Mouse (Mus musculus) heart, embryonic 12.5 days (tissue): ENCODE measurements around the gene Klhdc8b. TPM values are rescaled to one million over a fixed set of nuclear protein-coding genes. Genes with fewer than 3 reads are reported as not detected.

Source experiments
- ATAC-seq: fragments of 200-750 bp; cut with Nextera tagmentation; 2 replicates; pipeline ENCODE4 v1.8.0; 2017; ENCODE audit warnings: moderate TSS enrichment, moderate library complexity; ENCODE audit not compliant: insufficient number of reproducible peaks, low FRiP score
- H3K27ac ChIP-seq: fragments of 300-500 bp; sonication (generic); 2 replicates; pipeline ENCODE4 v1.5.1; 2016; ENCODE audit warnings: mild to moderate bottlenecking, moderate library complexity; ENCODE audit not compliant: poor library complexity, severe bottlenecking
- H3K27me3 ChIP-seq: fragments of 300-500 bp; sonication (generic); replicated peaks from 2 replicates; pipeline ENCODE4 v1.6.1; 2016; ENCODE audit warnings: mild to moderate bottlenecking, moderate library complexity
- H3K36me3 ChIP-seq: fragments of 300-500 bp; sonication (generic); 2 replicates; pipeline ENCODE4 v1.6.1; 2016; ENCODE audit warnings: mild to moderate bottlenecking, moderate library complexity
- H3K4me1 ChIP-seq: fragments of 300-500 bp; sonication (generic); replicated peaks from 2 replicates; pipeline ENCODE4 v1.6.1; 2016; ENCODE audit warnings: mild to moderate bottlenecking
- H3K4me2 ChIP-seq: fragments of 300-500 bp; sonication (generic); 2 replicates; pipeline ENCODE4 v1.6.1; 2016; ENCODE audit warnings: mild to moderate bottlenecking, moderate library complexity
- H3K4me3 ChIP-seq: fragments of 300-500 bp; sonication (generic); 2 replicates; pipeline ENCODE4 v1.5.1; 2016; ENCODE audit warnings: mild to moderate bottlenecking
- H3K9ac ChIP-seq: fragments of 300-500 bp; sonication (generic); 2 replicates; pipeline ENCODE4 v1.6.1; 2016; ENCODE audit warnings: mild to moderate bottlenecking, moderate library complexity
- H3K9me3 ChIP-seq: fragments of 300-500 bp; sonication (generic); replicated peaks from 2 replicates; pipeline ENCODE4 v1.6.1; 2016; ENCODE audit warnings: mild to moderate bottlenecking, moderate library complexity
- WGBS: fragments of 180-500 bp; shearing (Covaris S2); methylation state at CpG from one replicate; pipeline ENCODE4 v1.1.7; 2016; 5-methylcytosine and 5-hydroxymethylcytosine counted together
- polyA plus RNA-seq: library from polyadenylated mRNA; unstranded; fragments of >200 nt; fragmentation: Nextera tagmentation; extraction: Ambion mirVana; gene quantifications from 2 replicates; pipeline ENCODE4 v1.2.1, GENCODE M21; 2016

Klhdc8b gene
- polyA plus RNA-seq, 1 experiment from 2014 or later: 99.1 TPM

GRCm38 (mm10) chr9:108450292-108451169 is 10.8 kb downstream of the Klhdc8b start:
- no peaks in the 10 kb centered on the region for H3K27me3 ChIP-seq
- H3K9me3 ChIP-seq: no peaks in the 10 kb centered on the region
- H3K4me1 ChIP-seq: peaks cover 56% of the 10 kb centered on the region
- peak overlapping the region; percentile 67 for H3K4me3 ChIP-seq
- 41% methylated on average over 21 of the region's 21 CpGs for WGBS
- peak overlapping the region; percentile 84 for H3K9ac ChIP-seq
- H3K27ac ChIP-seq: peak overlapping the region; percentile 97
- peaks cover 19% of the 10 kb centered on the region for H3K36me3 ChIP-seq
- H3K4me2 ChIP-seq: peak overlapping the region; percentile 84
- peak; percentile 75 for ATAC-seq

- ATAC-seq: peak; percentile 15; the same call in 1 of the 2 replicates
- Histone ChIP-seq H3K4me3 (peak overlapping the region; percentile 67), H3K9me3 (no peaks in the 10 kb centered on the region), H3K9ac (peak overlapping the region; percentile 62), H3K27me3 (no peaks in the 10 kb centered on the region), H3K27ac (peak overlapping the region; percentile 97), H3K4me2 (peak overlapping the region; percentile 84), H3K36me3 (peaks cover 19% of the 10 kb centered on the region), H3K4me1 (peaks cover 59% of the 10 kb centered on the region)
- WGBS: 34% methylated on average over 4 of the region's 4 CpGs
These were observed 11.5 kb downstream of the Klhdc8b start for GRCm38 (mm10) chr9:108449860-108450259.

- H3K4me3 ChIP-seq: no peak overlapping the region
- no peak overlapping the region for H3K9ac ChIP-seq
- no peaks in the 10 kb centered on the region for H3K27me3 ChIP-seq
- peaks cover 19% of the 10 kb centered on the region for H3K36me3 ChIP-seq
- H3K27ac ChIP-seq: no peak overlapping the region
- no peak for ATAC-seq
- 63% methylated on average over 9 of the region's 9 CpGs for WGBS
- H3K9me3 ChIP-seq: no peaks in the 10 kb centered on the region
- peaks cover 50% of the 10 kb centered on the region for H3K4me1 ChIP-seq
- no peak overlapping the region for H3K4me2 ChIP-seq
These were observed 16.3 kb downstream of the Klhdc8b start for GRCm38 (mm10) chr9:108445125-108445524.

GRCm38 (mm10) chr9:108441236-108441919 is 20.0 kb downstream of the Klhdc8b start:
- Histone ChIP-seq H3K27ac (no peak overlapping the region), H3K4me1 (peaks cover 31% of the 10 kb centered on the region), H3K4me3 (no peak overlapping the region), H3K36me3 (no peaks in the 10 kb centered on the region), H3K4me2 (no peak overlapping the region), H3K9me3 (no peaks in the 10 kb centered on the region), H3K9ac (no peak overlapping the region), H3K27me3 (no peaks in the 10 kb centered on the region)
- ATAC-seq: no peak
- 62% methylated on average over 11 of the region's 11 CpGs for WGBS

GRCm38 (mm10) chr9:108440485-108440884 is 20.9 kb downstream of the Klhdc8b start:
- H3K9ac ChIP-seq: no peak overlapping the region
- H3K4me1 ChIP-seq: peaks cover 25% of the 10 kb centered on the region
- no peaks in the 10 kb centered on the region for H3K27me3 ChIP-seq
- no peak for ATAC-seq
- H3K4me3 ChIP-seq: no peak overlapping the region
- 63% methylated on average over 5 of the region's 5 CpGs for WGBS
- H3K4me2 ChIP-seq: no peak overlapping the region
- H3K9me3 ChIP-seq: no peaks in the 10 kb centered on the region; the same call in 1 of the 2 replicates
- H3K36me3 ChIP-seq: no peaks in the 10 kb centered on the region
- no peak overlapping the region; the same call in 1 of the 2 replicates for H3K27ac ChIP-seq

GRCm38 (mm10) chr9:108439176-108439575 is 22.2 kb downstream of the Klhdc8b start:
- no peak overlapping the region for H3K27ac ChIP-seq
- no peak overlapping the region for H3K4me3 ChIP-seq
- H3K4me1 ChIP-seq: peaks cover 22% of the 10 kb centered on the region
- H3K4me2 ChIP-seq: no peak overlapping the region
- H3K27me3 ChIP-seq: no peaks in the 10 kb centered on the region
- no peak overlapping the region for H3K9ac ChIP-seq
- no peak for ATAC-seq
- WGBS: 85% methylated on average over 6 of the region's 6 CpGs
- H3K36me3 ChIP-seq: no peaks in the 10 kb centered on the region
- no peaks in the 10 kb centered on the region; the same call in 1 of the 2 replicates for H3K9me3 ChIP-seq

- no peaks in the 10 kb centered on the region for H3K36me3 ChIP-seq
- H3K4me3 ChIP-seq: no peak within 1 kb of the TSS
- ATAC-seq: no peak
- H3K4me2 ChIP-seq: no peak within 1 kb of the TSS
- no peak within 1 kb of the TSS for H3K9ac ChIP-seq
- no peak within 1 kb of the TSS for H3K27ac ChIP-seq
- H3K4me1 ChIP-seq: peaks cover 20% of the 10 kb centered on the region
- WGBS: 71% methylated on average over 3 of the region's 3 CpGs
- H3K27me3 ChIP-seq: no peaks in the 10 kb centered on the region
- no peaks in the 10 kb centered on the region; the same call in 1 of the 2 replicates for H3K9me3 ChIP-seq
These were observed 25.2 kb downstream of the Klhdc8b start, which contains the start of gene BC048562 for GRCm38 (mm10) chr9:108436182-108436581. TSS of gene BC048562 (plus strand) at chr9:108436482.

GRCm38 (mm10) chr9:108431431-108432067 is 29.8 kb downstream of the Klhdc8b start:
- Histone ChIP-seq H3K4me2 (peak overlapping the region; percentile 71), H3K9me3 (no peaks in the 10 kb centered on the region; the same call in 1 of the 2 replicates), H3K4me1 (peaks cover 6% of the 10 kb centered on the region), H3K36me3 (no peaks in the 10 kb centered on the region), H3K9ac (peak overlapping the region; percentile 43; the same call in 1 of the 2 replicates), H3K4me3 (peak overlapping the region; percentile 40), H3K27me3 (no peaks in the 10 kb centered on the region), H3K27ac (no peak overlapping the region)
- WGBS: 42% methylated on average over 32 of the region's 32 CpGs
- no peak for ATAC-seq

- H3K9ac ChIP-seq: no peak within 1 kb of the TSS
- H3K9me3 ChIP-seq: no peaks in the 10 kb centered on the region
- no peak for ATAC-seq
- no peak within 1 kb of the TSS for H3K27ac ChIP-seq
- H3K27me3 ChIP-seq: no peaks in the 10 kb centered on the region
- no peak within 1 kb of the TSS for H3K4me3 ChIP-seq
- no peak within 1 kb of the TSS for H3K4me2 ChIP-seq
- no peaks in the 10 kb centered on the region for H3K36me3 ChIP-seq
- peaks cover 6% of the 10 kb centered on the region for H3K4me1 ChIP-seq
These were observed 33.0 kb downstream of the Klhdc8b start, which contains the start of gene Ccdc36 for GRCm38 (mm10) chr9:108428384-108428783. TSS of gene Ccdc36 (minus strand) at chr9:108428484.

- no peak for ATAC-seq
- no peak overlapping the region for H3K27ac ChIP-seq
- H3K4me3 ChIP-seq: no peak overlapping the region
- no peak overlapping the region for H3K4me2 ChIP-seq
- H3K4me1 ChIP-seq: no peaks in the 10 kb centered on the region
- WGBS: 71% methylated on average over 1 of the region's 1 CpGs
- no peaks in the 10 kb centered on the region for H3K36me3 ChIP-seq
- no peak overlapping the region for H3K9ac ChIP-seq
- H3K27me3 ChIP-seq: no peaks in the 10 kb centered on the region
- H3K9me3 ChIP-seq: peaks cover 4% of the 10 kb centered on the region; the same call in 1 of the 2 replicates
These were observed 49.2 kb downstream of the Klhdc8b start for GRCm38 (mm10) chr9:108412221-108412620.
